Mouse (Mus musculus): ENCODE results near the gene Gm17324. TPM values are rescaled to one million over a fixed set of nuclear protein-coding genes. Genes with fewer than 3 reads are reported as not detected.

Gm17324 gene
- polyA plus RNA-seq, 1 experiment from 2014 or later: 1.0 TPM

DNA sequence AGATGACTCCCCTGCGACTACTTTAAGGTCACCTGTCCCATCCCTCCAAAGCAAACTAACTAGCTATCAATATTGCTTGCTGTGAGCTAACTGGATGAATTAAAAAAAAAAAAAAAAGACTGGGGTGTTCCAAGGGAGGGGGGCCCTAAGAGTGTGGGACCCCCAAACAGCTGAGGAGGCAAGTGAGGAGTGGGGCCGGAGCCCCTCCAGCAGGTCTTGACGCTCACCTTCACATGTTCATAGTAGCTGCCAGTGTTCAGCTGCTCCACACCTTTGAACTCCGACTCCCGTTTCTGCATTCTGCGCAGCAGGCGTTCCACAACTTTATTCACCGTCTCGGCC lies 6.4 kb downstream of the Gm17324 start:
- peak; percentile 40 for ATAC-seq (ENCODE audit: insufficient read depth)
- Histone ChIP-seq H3K4me2 (peak overlapping the region; percentile 86), H3K4me1 (ENCODE audit: insufficient read depth) (no peaks in the 10 kb centered on the region), H3K27ac (ENCODE audit: low read depth) (no peak overlapping the region), H3K9me3 (ENCODE audit: low read depth, low read length) (no peaks in the 10 kb centered on the region), H3K36me3 (ENCODE audit: insufficient read depth) (no peaks in the 10 kb centered on the region), H3K9ac (peak overlapping the region; percentile 59), H3K4me3 (ENCODE audit: low read depth, low read length) (peak overlapping the region; percentile 54), H3K27me3 (ENCODE audit: insufficient read depth, low read length) (peaks cover 57% of the 10 kb centered on the region)
- TF ChIP-seq CTCF (IDR thresholded peaks at IDR 0.05; ENCODE audit: low read depth): no peak
- WGBS: 5% methylated on average over 9 of the region's 9 CpGs
- DNase-seq: no peak

DNA sequence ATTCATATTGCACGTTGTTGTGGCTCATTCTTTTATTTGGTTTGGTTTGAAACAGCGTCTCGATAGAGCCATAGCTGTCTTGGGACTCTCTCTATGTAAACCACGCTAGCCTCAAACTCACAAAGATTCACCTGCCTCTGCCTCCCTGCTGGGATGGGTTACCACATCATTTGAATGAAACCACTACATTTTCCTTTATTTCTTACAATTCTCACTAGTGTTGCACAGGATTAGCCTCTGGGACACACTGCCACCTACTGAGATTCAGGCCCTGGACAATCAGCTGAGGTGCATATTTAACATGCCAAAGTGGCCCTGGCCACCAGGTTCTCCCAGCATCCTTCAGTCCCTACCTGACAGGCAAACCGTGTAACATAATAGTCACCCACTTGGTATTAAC lies 9.2 kb downstream of the Gm17324 start:
- ATAC-seq (ENCODE audit: insufficient read depth): no peak
- 62% methylated on average over 5 of the region's 5 CpGs for WGBS
- TF ChIP-seq CTCF (IDR thresholded peaks at IDR 0.05; ENCODE audit: low read depth): peak; percentile 4; the same call in 1 of the 2 replicates
- no peaks in the 10 kb centered on the region for H3K9me3 ChIP-seq (ENCODE audit: low read depth, low read length)
- H3K36me3 ChIP-seq (ENCODE audit: insufficient read depth): no peaks in the 10 kb centered on the region
- H3K4me2 ChIP-seq: no peak overlapping the region
- H3K9ac ChIP-seq: no peak overlapping the region
- no peak overlapping the region for H3K4me3 ChIP-seq (ENCODE audit: low read depth, low read length)
- H3K4me1 ChIP-seq (ENCODE audit: insufficient read depth): no peaks in the 10 kb centered on the region
- no peak for DNase-seq
- no peak overlapping the region for H3K27ac ChIP-seq (ENCODE audit: low read depth)
- peaks cover 46% of the 10 kb centered on the region for H3K27me3 ChIP-seq (ENCODE audit: insufficient read depth, low read length)

DNA sequence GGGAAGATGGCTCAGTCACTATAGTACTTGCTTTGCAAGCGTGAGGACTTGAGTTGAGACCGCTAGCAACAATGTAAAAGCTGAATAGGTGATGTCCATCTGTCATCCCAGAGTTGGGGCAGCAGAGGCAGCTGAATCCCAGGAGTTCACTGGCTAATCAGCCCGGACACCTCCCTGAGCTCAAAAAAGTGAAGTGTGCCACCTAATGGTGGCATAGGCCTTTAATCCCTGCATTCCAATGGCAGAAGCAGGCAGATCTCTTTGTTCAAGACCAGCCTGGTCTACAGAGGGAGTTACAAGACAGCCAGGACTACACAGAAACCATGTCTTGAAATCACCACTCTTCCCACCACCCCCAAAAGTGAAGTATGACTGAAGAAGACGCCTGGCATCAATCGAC lies 16.1 kb downstream of the Gm17324 start:
- H3K9ac ChIP-seq: no peak overlapping the region
- no peak; the same call in 1 of the 2 replicates for TF ChIP-seq CTCF (IDR thresholded peaks at IDR 0.05; ENCODE audit: low read depth)
- H3K9me3 ChIP-seq (ENCODE audit: low read depth, low read length): no peaks in the 10 kb centered on the region
- no peak overlapping the region for H3K4me3 ChIP-seq (ENCODE audit: low read depth, low read length)
- H3K4me1 ChIP-seq (ENCODE audit: insufficient read depth): no peaks in the 10 kb centered on the region
- H3K27ac ChIP-seq (ENCODE audit: low read depth): no peak overlapping the region
- DNase-seq: no peak
- ATAC-seq (ENCODE audit: insufficient read depth): no peak
- no peak overlapping the region for H3K4me2 ChIP-seq
- H3K36me3 ChIP-seq (ENCODE audit: insufficient read depth): no peaks in the 10 kb centered on the region
- WGBS: 87% methylated on average over 5 of the region's 5 CpGs
- no peaks in the 10 kb centered on the region for H3K27me3 ChIP-seq (ENCODE audit: insufficient read depth, low read length)

DNA sequence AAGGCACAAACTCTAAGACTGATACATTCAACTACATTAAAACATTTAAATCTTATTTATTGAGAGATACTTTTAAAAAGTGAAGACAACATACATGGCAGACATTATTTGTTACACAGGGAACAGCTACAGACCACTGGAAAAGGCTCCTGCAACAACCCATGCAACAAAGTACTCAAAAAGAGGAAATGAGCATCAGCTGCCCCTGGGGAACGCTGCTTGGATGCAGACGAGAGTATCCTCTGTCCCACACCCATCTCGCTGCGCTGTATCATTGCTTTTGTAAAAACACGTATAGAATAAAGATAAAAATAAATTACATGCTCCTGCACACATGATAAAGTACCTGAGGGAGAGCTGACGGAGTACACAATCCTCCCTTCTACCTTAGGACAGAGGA lies 18.1 kb downstream of the Gm17324 start:
- H3K27ac ChIP-seq (ENCODE audit: low read depth): no peak overlapping the region
- no peaks in the 10 kb centered on the region for H3K27me3 ChIP-seq (ENCODE audit: insufficient read depth, low read length)
- DNase-seq (no peak), ATAC-seq (ENCODE audit: insufficient read depth) (no peak)
- no peaks in the 10 kb centered on the region for H3K36me3 ChIP-seq (ENCODE audit: insufficient read depth)
- H3K4me2 ChIP-seq: no peak overlapping the region
- no peak for TF ChIP-seq CTCF (IDR thresholded peaks at IDR 0.05; ENCODE audit: low read depth)
- H3K4me1 ChIP-seq (ENCODE audit: insufficient read depth): no peaks in the 10 kb centered on the region
- H3K9ac ChIP-seq: no peak overlapping the region
- H3K4me3 ChIP-seq (ENCODE audit: low read depth, low read length): no peak overlapping the region
- WGBS: 69% methylated on average over 6 of the region's 6 CpGs
- no peaks in the 10 kb centered on the region for H3K9me3 ChIP-seq (ENCODE audit: low read depth, low read length)

DNA sequence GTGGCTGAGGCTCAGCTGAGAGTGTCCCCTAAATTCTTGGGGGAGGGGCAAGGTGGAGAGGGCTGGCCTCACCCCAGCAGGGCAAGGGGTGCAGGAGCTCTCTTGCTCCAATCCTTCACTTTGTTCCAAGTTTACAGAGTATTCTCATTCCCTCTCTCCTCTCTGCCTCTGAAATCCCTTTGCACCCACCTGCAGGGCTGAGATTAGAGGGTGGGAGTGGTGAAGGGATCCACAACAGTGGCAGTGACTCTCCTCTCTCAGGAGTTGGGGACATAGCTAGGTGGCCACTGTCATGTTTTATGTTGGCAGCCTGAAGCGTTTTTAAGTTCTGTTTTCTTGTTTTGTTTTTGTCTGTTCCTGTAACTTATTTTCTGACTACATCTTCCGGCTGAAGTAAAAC lies 19.0 kb downstream of the Gm17324 start:
- Histone ChIP-seq H3K9me3 (ENCODE audit: low read depth, low read length) (no peaks in the 10 kb centered on the region), H3K27ac (ENCODE audit: low read depth) (no peak overlapping the region), H3K4me2 (no peak overlapping the region), H3K9ac (no peak overlapping the region), H3K4me3 (ENCODE audit: low read depth, low read length) (no peak overlapping the region), H3K27me3 (ENCODE audit: insufficient read depth, low read length) (no peaks in the 10 kb centered on the region), H3K36me3 (ENCODE audit: insufficient read depth) (no peaks in the 10 kb centered on the region), H3K4me1 (ENCODE audit: insufficient read depth) (no peaks in the 10 kb centered on the region)
- 59% methylated on average over 2 of the region's 2 CpGs for WGBS
- ATAC-seq (ENCODE audit: insufficient read depth) (no peak), DNase-seq (no peak)
- no peak for TF ChIP-seq CTCF (IDR thresholded peaks at IDR 0.05; ENCODE audit: low read depth)

DNA sequence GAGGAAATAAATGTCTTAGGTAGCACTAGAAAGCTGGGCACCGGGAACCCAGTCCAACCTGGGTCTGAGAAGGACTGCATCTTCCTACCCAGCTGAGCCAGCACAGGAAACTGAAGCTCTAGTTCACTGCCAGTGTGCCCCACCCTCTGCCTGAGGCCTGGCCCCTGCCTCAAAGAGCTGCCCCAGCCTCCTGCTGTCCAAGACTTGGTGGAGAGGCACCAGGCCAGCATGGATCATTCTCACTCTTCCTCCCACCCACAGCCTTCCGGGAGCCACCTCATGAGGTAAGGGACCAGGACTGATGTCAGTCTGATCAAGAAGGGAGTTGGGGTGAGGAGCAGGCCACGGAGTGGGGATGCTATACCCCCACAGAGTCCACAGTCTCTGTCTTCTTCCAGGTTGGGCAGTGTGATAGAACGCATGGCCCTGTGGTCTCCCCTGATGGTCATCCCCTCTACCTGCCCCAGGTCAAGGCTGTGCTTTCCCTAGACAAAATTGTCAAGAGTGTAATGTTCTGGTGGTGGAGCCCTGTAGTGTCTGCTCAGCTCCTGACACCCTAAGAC lies 19.6 kb downstream of the Gm17324 start:
- 80% methylated on average over 4 of the region's 4 CpGs for WGBS
- TF ChIP-seq CTCF (IDR thresholded peaks at IDR 0.05; ENCODE audit: low read depth): no peak
- no peaks in the 10 kb centered on the region for H3K4me1 ChIP-seq (ENCODE audit: insufficient read depth)
- H3K4me2 ChIP-seq: no peak overlapping the region
- H3K9ac ChIP-seq: no peak overlapping the region
- ATAC-seq (ENCODE audit: insufficient read depth) (no peak), DNase-seq (no peak)
- H3K27me3 ChIP-seq (ENCODE audit: insufficient read depth, low read length): no peaks in the 10 kb centered on the region
- H3K27ac ChIP-seq (ENCODE audit: low read depth): no peak overlapping the region
- no peaks in the 10 kb centered on the region for H3K9me3 ChIP-seq (ENCODE audit: low read depth, low read length)
- no peaks in the 10 kb centered on the region for H3K36me3 ChIP-seq (ENCODE audit: insufficient read depth)
- no peak overlapping the region for H3K4me3 ChIP-seq (ENCODE audit: low read depth, low read length)

DNA sequence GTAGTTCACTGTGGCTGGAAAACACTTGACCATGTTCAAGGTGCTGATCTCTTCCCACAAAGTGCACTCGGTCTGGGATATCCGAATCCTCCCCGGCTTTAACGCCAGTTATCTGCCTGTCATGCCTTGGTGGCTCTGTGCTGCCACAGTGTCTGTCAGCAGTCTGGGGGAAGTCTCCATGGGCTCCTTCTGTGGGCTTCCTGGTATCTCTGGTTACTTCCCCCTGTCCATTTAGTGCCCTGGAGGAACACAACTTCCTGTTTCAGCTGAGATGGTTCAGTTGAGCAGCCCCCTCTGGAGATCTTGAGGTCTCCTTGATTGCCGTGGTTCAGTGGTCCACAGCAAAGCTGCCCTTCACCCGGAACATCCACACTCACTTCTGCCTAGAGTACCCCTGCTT lies 20.4 kb downstream of the Gm17324 start:
- TF ChIP-seq CTCF (IDR thresholded peaks at IDR 0.05; ENCODE audit: low read depth): no peak
- no peaks in the 10 kb centered on the region for H3K4me1 ChIP-seq (ENCODE audit: insufficient read depth)

More for the DNA sequence above, 20.4 kb downstream of the Gm17324 start:
- DNase-seq (no peak), ATAC-seq (ENCODE audit: insufficient read depth) (no peak)
- Histone ChIP-seq H3K27me3 (ENCODE audit: insufficient read depth, low read length) (no peaks in the 10 kb centered on the region), H3K4me3 (ENCODE audit: low read depth, low read length) (no peak overlapping the region), H3K9ac (no peak overlapping the region), H3K27ac (ENCODE audit: low read depth) (no peak overlapping the region), H3K9me3 (ENCODE audit: low read depth, low read length) (no peaks in the 10 kb centered on the region), H3K36me3 (ENCODE audit: insufficient read depth) (no peaks in the 10 kb centered on the region), H3K4me2 (0 out of 2 replicates have a peak overlapping the region, but pooled peaks have one; percentile 67)
- 83% methylated on average over 6 of the region's 6 CpGs for WGBS
